Mouse (Mus musculus): Measurements from ENCODE around the gene C2cd4a.
A peak's percentile ranks its signal among the peaks of the same experiment; 100 is the strongest.

The C2cd4a gene

GRCm38 (mm10) chr9:67832046-67832605 lies at the start of gene C2cd4a:
C2cd4a (minus strand) TSS chr9:67832330.
- peak; percentile 36 for DNase-seq

- DNase-seq, result no peak
Measured at GRCm38 (mm10) chr9:67878197-67878769, 46.2 kb upstream of the C2cd4a start.

GRCm38 (mm10) chr9:67877081-67877718 lies 45.1 kb upstream of the C2cd4a start:
- no peak for DNase-seq

GRCm38 (mm10) chr9:67875337-67875736 lies 43.2 kb upstream of the C2cd4a start:
- DNase-seq, result peak; percentile 51

GRCm38 (mm10) chr9:67874522-67875222 lies 42.5 kb upstream of the C2cd4a start:
- DNase-seq, result no peak

GRCm38 (mm10) chr9:67869691-67870450 lies 37.7 kb upstream of the C2cd4a start:
- DNase-seq, result no peak

GRCm38 (mm10) chr9:67867411-67867810 lies 35.3 kb upstream of the C2cd4a start:
- DNase-seq, result no peak

GRCm38 (mm10) chr9:67865411-67865810 lies 33.3 kb upstream of the C2cd4a start:
- peak; percentile 24 for DNase-seq

- peak; percentile 29 for DNase-seq
Measured at GRCm38 (mm10) chr9:67864011-67864410, 31.9 kb upstream of the C2cd4a start.

GRCm38 (mm10) chr9:67863332-67863731 lies 31.2 kb upstream of the C2cd4a start:
- DNase-seq, result no peak

GRCm38 (mm10) chr9:67860273-67860672 lies 28.1 kb upstream of the C2cd4a start:
- DNase-seq, result no peak

GRCm38 (mm10) chr9:67851150-67851549 lies 19.0 kb upstream of the C2cd4a start:
- DNase-seq, result no peak

GRCm38 (mm10) chr9:67849846-67850245 lies 17.7 kb upstream of the C2cd4a start:
- no peak for DNase-seq

- DNase-seq, result no peak
Measured at GRCm38 (mm10) chr9:67849397-67849796, 17.3 kb upstream of the C2cd4a start.

- no peak for DNase-seq
Measured at GRCm38 (mm10) chr9:67847606-67848005, 15.5 kb upstream of the C2cd4a start.

- DNase-seq, result no peak
Measured at GRCm38 (mm10) chr9:67846089-67846488, 14.0 kb upstream of the C2cd4a start.

GRCm38 (mm10) chr9:67845648-67846047 lies 13.5 kb upstream of the C2cd4a start:
- no peak for DNase-seq

GRCm38 (mm10) chr9:67845012-67845411 lies 12.9 kb upstream of the C2cd4a start:
- DNase-seq, result no peak

- peak; percentile 22 for DNase-seq
Measured at GRCm38 (mm10) chr9:67842797-67843196, 10.7 kb upstream of the C2cd4a start.

- peak; percentile 88 for DNase-seq
Measured at GRCm38 (mm10) chr9:67839981-67840859, 8.1 kb upstream of the C2cd4a start, which contains the start of gene Vps13c. Vps13c (plus strand) TSS chr9:67840396.

- DNase-seq, result peak; percentile 19
Measured at GRCm38 (mm10) chr9:67837311-67837710, 5.2 kb upstream of the C2cd4a start.

- DNase-seq, result no peak
Measured at GRCm38 (mm10) chr9:67834535-67834934, 2.4 kb upstream of the C2cd4a start.
